Mouse (Mus musculus) fat pad, adult 2 months (tissue): ENCODE results near the gene Dapk1.

Experiments
- DNase-seq: peaks from one replicate; pipeline ENCODE4 v3.0.0-alpha.2; 2011; ENCODE audit warnings: low read depth, low spot score; ENCODE audit errors: extremely low read depth

The Dapk1 gene

DNA sequence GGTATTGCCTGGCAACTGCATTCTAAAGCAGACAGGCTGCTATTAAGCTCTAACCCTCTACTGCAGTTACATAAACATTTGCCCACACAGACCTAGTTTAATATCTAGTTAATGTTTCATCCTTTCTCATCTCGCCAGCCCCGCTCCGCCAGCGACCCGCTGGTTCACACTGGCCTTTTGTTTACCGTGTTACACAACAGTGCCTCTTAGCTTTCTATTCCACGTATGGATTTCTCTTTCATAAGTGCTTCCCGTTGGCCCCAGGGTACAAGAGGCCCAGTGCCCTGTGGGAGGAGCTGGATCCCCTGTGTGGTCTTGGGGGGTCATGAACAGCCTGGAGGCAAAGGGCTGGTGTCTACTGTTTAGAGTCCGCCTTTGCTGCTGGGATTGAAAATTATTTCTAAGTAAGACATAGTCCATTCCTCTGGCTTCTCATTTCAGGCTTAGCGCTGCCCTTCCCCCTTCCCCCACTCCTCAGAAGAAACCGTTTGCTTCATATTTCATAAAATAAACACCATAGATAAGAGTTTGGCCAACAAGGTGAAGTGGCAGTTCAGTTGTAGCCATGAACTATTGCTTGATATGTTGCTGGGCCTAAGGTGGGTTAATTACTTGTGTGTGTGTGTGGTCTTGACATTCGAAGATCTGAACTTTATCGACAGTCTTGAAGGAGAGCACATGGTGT, 134.8 kb downstream of the Dapk1 start:
- DNase-seq, result no peak

DNA sequence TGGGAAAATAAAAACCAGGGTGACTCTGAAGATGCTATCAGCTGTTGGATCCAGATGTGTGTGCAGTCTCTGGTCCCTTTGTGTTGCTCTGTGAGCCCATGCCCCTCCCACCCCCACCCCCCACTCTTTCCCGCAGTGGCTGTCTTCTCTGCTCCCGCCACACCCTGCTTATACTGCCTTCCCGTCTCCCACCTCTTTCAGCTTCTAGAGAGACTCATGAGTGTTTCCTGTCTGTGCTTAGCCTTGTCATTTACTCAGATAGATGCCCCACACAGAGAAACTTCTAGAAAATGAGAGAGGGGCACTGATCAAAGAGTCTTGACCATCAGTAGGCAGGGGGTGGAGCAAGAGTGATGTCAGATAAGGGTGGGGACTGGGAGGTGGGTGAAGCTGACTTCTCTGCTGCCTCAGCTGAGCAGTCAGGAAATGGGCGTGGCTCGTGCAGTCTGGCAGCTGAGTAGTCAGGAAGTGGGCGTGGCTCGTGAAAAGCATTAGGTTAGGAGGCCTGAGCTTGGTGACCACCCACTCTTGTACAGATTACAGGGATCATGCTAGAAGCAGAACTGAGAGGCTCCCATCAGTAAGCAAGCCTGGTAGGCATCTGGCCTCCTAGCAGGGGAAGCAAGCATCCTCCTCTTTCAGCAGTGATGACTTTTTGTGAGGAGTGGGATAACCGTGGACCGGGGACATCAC, 136.0 kb downstream of the Dapk1 start:
- no peak for DNase-seq

DNA sequence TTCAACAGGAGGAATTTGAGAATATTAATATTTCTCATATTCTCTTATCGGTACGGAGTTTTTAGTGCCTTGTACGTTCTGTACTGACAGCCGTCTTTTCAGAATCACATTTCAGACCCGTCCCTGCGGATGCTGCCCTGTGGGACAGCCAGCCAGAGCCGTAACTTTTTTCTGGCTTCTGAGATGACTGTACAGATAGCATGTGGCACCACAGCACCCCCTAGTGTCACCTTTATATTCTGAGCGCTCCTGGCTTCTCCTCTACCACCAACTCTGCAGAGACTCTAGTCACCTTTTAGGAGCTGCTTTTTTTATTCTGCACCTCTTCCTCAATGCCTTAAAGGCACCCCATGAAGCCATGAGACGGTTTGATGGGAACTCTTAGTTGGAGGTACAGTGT, 136.7 kb downstream of the Dapk1 start:
- DNase-seq, result no peak

DNA sequence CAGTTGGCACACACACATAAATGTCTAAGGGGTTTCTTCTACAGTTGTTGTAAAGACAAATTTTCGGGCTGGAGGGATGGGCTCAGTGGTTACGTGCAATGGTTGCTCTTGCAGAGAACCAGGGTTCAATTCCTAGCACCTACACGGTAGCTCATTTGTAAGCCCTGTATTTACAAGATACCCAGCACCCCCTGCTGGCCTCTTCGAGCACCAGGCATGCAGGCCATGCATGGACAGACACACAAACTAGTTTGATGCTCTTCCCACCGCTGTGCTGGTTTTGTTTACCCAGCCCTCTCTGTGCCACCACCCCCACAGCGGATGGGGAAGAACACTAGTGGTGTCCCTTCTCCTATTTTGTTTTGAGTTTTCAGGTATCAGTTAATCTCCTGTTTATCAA, 138.5 kb downstream of the Dapk1 start:
- DNase-seq, result no peak

DNA sequence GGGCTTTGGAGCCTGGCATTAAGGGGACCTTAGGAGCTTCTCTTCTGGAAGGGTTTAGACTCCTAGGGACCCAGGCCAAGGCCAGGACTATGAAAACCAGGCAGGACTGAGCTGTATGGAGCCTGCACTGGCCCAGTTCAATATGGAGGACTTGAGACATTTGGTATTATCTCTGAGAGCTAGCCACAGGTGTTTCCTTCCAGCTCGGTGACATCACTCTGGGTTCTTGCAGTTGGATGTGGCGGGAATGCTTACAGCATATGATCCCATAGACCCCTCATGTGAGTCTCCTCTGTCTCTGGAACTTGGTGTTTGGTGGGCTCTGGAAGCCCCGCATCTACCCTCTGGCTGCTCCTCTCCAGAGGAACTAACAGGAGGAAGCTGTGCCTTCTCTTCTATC, 140.9 kb downstream of the Dapk1 start:
- DNase-seq, result no peak

DNA sequence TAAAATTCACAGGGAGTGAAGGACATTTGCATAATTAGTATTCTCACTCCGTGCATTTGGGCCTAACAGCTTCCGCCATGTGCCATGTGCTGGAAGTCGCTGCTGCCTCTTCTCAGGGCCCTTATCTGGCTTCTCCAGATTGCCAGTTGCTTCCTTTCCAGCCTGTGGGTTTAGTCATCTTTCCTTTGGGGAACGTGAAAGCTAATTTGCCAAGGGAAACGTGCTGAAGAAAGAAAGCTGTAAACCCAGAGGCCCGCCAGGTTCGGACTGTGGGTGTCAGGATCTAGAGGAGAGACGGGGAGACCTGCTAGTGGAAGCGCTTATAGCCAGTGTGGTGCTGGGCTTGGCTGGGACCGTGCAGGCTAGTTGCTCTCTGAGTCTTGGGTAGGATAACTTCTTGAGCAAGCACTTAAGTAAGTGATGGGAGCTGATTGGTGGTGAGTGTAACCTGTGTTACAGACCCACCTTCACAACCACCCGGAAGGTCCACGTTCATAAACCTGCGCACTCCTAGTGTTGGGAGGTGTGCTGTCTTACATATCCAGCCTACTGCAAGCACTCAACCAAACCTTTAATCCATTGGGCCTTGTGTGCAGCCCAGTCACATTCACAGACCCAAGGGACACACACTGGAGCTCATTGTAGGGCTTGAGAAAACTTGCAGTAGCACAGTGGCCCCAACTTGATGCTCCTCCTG, 141.8 kb downstream of the Dapk1 start:
- no peak for DNase-seq

DNA sequence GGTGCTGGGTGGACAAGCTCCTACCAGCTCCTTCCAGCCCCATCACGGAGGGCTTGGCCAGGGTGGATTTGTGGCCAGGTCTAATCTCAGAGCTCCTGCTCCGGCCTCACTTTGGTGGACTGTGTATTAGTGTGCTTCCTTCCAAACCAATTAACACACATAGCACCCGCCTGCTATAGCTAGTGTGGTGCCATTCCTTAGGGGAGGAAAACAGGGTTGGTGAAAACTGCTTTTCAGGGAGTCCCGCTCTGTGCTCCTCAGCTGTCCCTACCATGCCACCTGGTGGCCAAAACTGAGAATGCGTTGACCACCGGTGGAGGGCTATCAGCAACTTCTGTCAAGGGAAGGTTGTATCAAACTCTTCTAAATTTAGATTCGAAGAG, 142.3 kb downstream of the Dapk1 start:
- no peak for DNase-seq

DNA sequence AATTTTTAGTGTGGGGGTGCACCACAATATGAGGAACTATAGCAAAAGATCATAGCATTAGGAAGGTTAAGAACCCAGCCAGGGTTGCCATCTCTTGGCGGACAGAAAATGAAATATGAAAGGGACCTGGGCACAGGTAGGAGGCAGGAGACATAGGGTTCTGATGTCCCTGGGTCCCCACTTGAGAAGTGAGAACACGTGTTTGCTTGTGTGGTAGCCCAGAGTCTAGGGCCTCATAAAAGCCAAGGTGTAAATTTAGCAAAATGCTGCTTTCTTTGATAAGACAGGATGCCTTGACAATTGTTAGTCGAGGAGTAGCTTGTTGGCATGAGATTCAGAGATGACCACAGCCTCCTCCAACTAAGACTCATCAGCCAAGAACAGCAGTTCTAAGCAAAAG, 143.0 kb downstream of the Dapk1 start:
- DNase-seq, result no peak

DNA sequence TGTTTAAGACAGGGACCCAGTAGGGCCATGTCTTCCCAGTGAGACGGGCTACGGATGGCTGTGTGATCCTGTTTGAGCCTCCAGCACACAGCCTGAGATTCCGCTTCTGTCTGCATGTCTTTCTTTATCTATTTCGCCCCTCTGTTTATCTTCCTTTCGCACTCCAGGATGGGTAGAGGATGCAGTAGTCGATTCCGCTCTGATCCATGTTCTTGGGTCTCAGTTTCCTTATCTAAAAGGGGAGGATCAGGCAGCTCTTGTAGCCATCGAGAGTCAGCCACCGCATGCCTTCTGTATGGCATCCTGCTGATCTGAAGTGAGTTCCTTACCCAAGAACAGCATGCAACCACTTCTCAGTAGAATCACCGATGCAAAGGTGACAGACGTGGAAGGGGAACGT, 143.6 kb downstream of the Dapk1 start:
- DNase-seq, result no peak

DNA sequence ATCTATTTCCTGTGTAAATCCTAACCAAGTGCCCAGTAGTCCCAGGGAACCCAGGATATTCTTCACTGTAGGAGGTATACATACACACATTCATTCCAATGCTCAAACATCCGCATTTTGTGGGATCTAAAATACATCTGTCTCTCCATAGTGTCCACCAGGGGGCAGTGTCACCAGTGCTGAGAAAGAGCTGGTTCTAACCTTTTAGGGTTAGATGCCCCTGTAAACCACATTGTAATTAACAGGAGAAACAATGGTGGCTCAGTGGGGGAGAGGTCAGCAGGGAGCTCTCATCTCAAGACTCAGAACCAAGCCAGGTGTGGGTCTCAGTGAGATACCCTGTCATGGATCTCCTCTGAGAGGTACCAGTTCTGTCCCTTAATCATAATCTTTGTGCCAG, 144.5 kb downstream of the Dapk1 start:
- no peak for DNase-seq

DNA sequence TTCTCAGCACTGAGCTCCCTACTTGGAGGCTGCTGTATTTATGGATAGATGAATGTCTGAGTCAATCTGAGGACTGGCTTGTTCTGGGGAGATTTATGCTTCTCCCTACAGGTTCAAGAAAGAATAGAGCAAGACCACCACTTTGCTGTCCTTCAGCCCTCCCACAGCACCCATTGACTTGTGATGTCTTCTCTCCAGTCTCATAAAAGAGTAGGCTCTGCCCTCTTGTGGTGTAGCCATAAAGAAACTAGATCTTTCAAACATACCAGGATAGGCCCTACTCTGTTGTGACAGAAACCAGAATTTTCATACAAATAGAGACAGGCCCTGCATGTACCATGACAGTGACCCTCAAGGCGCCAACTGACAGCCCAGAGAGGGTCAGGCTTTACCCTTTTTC, 145.5 kb downstream of the Dapk1 start:
- DNase-seq, result no peak

DNA sequence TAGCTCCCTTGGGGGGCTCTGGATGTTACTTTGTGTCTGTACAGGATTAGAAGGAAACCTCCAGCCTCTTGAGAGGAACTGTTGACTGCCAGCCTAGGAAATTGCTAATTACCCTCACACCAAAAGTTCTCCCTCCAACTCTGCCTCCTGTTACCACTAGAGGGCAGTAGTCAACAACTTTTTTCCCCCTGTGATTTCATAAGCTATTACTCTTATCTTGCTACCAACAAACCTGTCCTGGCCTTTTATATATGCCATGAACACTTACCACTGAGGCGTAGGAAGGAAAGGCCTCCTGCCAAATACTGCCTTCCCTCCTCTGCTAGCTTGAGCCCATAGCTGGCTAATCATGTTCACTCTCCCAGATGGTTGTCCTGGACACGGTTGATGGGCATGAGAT, 146.8 kb downstream of the Dapk1 start:
- DNase-seq, result no peak

DNA sequence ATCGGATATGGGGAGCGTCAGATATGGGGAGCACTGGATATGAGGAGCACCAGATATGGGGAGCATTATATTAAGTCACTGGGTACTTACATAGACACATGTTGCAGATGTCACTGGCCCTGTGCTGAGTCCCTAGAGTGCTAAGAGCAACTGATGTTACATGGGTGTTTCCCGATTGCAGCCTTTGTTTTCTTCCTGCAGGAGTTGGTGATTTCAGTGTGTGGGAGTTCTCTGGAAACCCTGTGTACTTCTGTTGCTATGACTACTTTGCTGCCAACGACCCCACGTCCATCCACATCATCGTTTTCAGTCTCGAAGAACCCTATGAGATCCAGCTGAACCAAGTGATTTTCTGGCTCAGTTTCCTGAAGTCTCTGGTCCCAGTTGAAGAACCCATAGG, 149.2 kb downstream of the Dapk1 start:
- no peak for DNase-seq

DNA sequence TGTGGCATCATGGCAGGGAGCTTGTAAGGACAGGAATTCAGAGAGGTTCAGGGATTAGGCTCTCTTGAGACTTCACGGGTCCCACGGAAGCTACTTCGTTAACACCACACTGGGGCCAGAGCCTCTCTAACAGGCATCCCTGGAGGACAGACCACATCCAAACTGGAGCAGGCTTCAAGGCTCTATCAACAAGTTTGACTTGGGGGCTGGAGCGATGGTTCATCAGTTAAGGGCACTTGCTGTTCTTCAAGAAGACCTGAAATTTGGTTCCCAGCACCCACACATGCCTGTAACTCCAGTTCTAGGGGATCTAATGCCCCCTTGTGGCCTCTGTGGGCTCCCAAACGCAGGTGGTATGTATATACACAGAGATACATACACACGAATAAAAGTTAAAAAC, 151.5 kb downstream of the Dapk1 start:
- DNase-seq, result no peak

DNA sequence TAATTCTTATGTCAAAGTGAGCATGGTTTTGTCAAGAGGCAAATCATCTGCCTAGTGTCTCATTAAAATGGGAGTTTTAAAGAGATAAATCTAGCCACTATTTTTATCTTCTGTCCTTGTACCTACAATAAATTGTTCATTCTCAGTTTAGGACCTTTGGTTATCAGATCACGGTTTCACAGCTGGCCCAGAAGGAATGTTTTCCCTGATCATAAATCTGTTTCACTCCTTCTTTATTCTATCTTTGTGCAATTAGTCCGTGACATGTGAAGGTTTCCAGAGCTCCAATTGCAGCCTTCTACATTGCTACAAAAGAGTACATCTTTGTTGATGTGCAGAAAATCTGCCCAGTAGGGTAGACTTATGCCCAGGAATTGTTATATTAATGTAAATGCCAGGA, 153.5 kb downstream of the Dapk1 start:
- DNase-seq, result no peak

DNA sequence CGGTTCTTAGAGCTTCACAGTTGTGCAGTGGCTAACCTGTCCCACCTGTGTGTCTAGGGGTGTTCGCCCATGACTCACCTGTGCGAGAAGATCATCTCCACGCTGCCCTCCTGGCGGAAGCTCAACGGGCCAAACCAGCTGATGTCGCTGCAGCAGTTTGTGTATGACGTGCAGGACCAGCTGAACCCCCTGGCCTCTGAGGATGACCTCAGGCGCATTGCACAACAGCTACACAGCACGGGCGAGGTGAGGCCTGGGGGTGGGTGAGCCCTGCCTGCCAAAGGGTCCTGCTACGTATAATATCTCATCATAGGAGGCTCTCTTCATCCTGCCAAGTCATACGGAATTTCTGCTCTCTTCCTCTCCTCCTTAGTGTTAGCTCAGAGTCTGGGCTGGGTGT, 155.5 kb downstream of the Dapk1 start:
- no peak for DNase-seq

DNA sequence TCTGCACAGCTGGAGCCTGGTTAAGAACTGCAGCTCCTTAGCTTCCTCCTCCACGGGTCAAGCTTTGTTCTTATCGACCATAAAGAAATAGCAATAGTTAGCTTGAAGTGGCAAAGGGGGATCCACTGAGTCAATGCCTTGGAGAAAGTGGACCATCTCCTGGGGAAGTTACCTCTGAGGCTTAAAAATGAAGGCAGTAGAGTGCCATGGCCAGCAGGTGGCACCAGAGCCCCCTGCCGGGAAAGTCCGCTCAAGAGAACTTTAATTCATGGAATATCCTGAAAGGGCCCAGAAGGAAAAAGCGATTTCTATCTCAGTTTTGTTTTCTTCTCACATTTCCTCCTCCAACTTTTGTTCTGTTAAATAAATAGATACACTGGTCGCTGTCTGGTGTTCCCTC, 157.4 kb downstream of the Dapk1 start:
- DNase-seq, result no peak

DNA sequence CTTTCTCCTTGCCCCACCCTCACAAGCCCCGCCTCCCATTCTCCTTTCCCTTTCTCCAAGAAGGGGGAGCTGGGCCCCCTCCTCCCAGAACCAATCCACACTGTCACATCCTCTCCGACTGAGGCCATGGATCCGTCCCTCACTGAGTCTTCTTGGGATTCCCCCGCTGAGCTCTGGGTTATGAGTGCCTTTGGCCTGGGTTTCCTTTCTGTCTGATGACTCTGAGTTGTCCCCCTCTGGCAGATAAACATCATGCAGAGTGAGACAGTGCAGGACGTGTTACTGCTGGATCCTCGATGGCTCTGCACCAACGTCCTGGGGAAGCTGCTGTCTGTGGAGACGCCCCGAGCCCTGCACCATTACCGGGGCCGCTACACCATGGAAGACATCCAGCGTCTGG, 158.6 kb downstream of the Dapk1 start:
- DNase-seq, result no peak

DNA sequence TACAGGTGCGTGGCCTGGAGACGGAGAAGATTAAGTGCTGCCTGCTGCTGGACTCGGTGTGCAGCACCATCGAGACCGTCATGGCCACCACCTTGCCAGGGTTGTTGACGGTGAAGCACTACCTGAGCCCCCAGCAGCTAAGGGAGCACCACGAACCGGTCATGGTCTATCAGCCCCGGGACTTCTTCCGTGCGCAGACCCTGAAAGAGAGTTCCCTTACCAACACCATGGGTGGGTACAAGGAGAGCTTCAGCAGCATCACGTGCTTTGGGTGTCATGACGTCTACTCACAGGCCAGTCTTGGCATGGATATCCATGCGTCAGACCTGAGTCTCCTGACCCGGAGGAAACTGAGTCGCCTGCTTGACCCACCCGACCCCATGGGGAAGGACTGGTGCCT, 159.4 kb downstream of the Dapk1 start:
- DNase-seq, result no peak

DNA sequence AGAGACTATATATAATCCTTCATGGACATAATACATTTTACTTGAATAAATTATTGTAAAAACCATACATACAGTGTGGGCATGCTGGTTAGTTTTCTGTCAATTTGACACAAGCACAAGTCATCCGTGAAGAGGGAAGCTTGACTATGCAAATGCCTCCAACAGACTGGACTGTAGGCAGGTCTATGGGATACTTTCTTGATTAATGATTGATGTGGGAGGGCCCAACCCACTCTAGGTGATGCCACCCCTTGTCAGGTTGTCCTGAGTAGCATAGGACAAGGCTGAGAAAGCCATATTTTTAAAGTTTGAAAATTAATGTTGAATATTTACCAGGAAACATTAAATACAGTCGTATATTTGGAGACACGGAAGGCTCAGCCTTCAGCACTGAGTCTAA, 178.8 kb downstream of the Dapk1 start:
- DNase-seq, result no peak

DNA sequence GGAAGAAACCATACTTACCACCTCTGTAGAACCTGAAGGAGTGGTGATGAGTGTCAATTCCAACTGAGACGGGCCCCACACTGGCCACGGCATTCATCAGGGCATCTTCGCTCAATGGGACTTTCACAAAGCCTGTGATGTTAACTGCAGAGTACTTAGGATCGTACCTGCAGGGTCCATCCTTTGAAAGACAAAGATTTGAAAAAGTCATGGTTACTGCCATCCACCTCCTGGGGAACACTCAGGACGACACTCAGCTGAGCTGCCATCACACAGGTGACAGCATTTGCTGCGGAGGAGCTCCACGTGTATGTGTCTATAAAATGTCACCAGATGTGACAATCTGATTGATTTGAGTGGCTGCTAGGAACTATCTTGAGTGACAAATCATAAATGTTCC, 181.6 kb downstream of the Dapk1 start:
- no peak for DNase-seq

DNA sequence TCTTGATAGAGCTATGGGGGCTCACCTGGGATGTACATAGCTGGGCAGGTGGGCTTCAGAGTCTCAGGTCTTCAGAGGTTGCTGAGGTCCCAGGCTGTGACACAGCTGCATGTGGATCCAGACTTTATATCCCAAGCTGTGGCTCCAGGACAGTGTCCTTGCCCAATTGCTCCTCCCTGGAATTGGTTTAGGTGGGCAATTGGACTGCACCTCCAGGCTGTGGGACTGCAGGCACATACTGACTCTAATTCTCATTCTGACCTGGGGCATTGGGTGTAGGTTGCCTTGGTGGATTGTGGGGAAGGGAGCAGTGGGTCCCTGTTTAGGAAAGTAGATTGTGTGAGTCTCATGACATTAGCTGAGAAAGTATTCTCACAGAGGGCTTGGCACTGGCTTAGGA, 184.5 kb downstream of the Dapk1 start, which contains the start of gene BC051665:
BC051665 (minus strand) TSS at position 101 of the 400 bp plus-strand sequence.
- DNase-seq, result no peak
